Mouse (Mus musculus): ENCODE data around the gene Mptx1. TPM values are rescaled to one million over a fixed set of nuclear protein-coding genes. Genes with fewer than 3 reads are reported as not detected.

Gene Mptx1
- total RNA-seq (2023) = not detected

GRCm38 (mm10) chr1:174330218-174330617, at the start of gene Mptx1:
TSS of gene Mptx1 (plus strand) at chr1:174330518.

GRCm38 (mm10) chr1:174364882-174365451, 34.6 kb downstream of the Mptx1 start, which contains the start of gene Olfr417:
TSS of gene Olfr417 (plus strand) at chr1:174365122.

Other genes starting within 250 kb of the Mptx1 start
- not detected for gene Olfr429, start 246.2 kb upstream of the Mptx1 start, total RNA-seq (2023)
- not detected for gene Olfr427, start 233.6 kb upstream of the Mptx1 start, total RNA-seq (2023)
- gene Olfr231, start 209.4 kb upstream of the Mptx1 start, total RNA-seq (2023) = not detected
- not detected for gene Olfr424, start 199.0 kb upstream of the Mptx1 start, total RNA-seq (2023)
- not detected for gene Olfr420, start 174.9 kb upstream of the Mptx1 start, total RNA-seq (2023)
- gene Spta1, start 157.7 kb upstream of the Mptx1 start, total RNA-seq (2023) = under 1 TPM in 1 of 2 experiments, not detected in 1; 0.12 TPM
- gene Olfr419, start 78.5 kb upstream of the Mptx1 start, total RNA-seq (2023) = not detected
- gene Olfr417, start 34.6 kb downstream of the Mptx1 start, total RNA-seq (2023) = under 1 TPM in 1 of 2 experiments, not detected in 1; 0.61 TPM
- not detected for gene Olfr248, start 60.5 kb downstream of the Mptx1 start, total RNA-seq (2023)
- not detected for gene Olfr414, start 93.5 kb downstream of the Mptx1 start, total RNA-seq (2023)
- gene Olfr220, start 111.6 kb downstream of the Mptx1 start, total RNA-seq (2023) = not detected
- not detected for gene Fmn2, start 171.3 kb downstream of the Mptx1 start, total RNA-seq (2023)

Measured in T-cell, adult 66 days (primary cell).